Mouse (Mus musculus) ES-Bruce4 (cell line): ENCODE results near the gene Olfr1368. TPM values are rescaled to one million over a fixed set of nuclear protein-coding genes. Genes with fewer than 3 reads are reported as not detected.

Experiments used
- H3K27ac ChIP-seq: 2 replicates; pipeline ENCODE4 v1.5.1; 2012; ENCODE audit warnings: low read length, inconsistent platforms; ENCODE audit not compliant: insufficient read depth
- H3K27me3 ChIP-seq: 2 replicates; pipeline ENCODE4 v1.6.1; 2012; ENCODE audit warnings: mild to moderate bottlenecking, low read length, inconsistent platforms; ENCODE audit not compliant: control insufficient read depth, poor library complexity, insufficient read depth, severe bottlenecking
- H3K36me3 ChIP-seq: 2 replicates; pipeline ENCODE4 v1.6.1; 2012; ENCODE audit warnings: inconsistent platforms, mild to moderate bottlenecking, low read length, moderate library complexity; ENCODE audit not compliant: control insufficient read depth, poor library complexity, insufficient read depth, severe bottlenecking
- H3K4me1 ChIP-seq: one replicate; pipeline ENCODE4 v1.8.1; 2011; ENCODE audit warnings: low read length; ENCODE audit not compliant: control insufficient read depth, insufficient read depth
- H3K4me3 ChIP-seq: 2 replicates; pipeline ENCODE4 v1.5.1; 2011; ENCODE audit warnings: low read depth, mild to moderate bottlenecking, low read length
- H3K9ac ChIP-seq: 2 replicates; pipeline ENCODE4 v1.6.1; 2012; ENCODE audit warnings: low read depth, mild to moderate bottlenecking, inconsistent platforms; ENCODE audit not compliant: poor library complexity, severe bottlenecking
- H3K9me3 ChIP-seq: replicated peaks from 2 replicates; pipeline ENCODE4 v1.6.1; 2012; ENCODE audit warnings: mild to moderate bottlenecking, low read length, inconsistent platforms; ENCODE audit not compliant: control insufficient read depth, poor library complexity, insufficient read depth, severe bottlenecking
- CTCF ChIP-seq: IDR thresholded peaks from one replicate; pipeline ENCODE4 v1.8.1; 2011; ENCODE audit warnings: low read depth, low read length
- EP300 ChIP-seq: IDR thresholded peaks from 2 replicates; pipeline ENCODE4 v1.6.1; 2011; ENCODE audit warnings: low read depth, low read length; ENCODE audit not compliant: insufficient read depth
- POLR2A ChIP-seq: IDR thresholded peaks from one replicate; pipeline ENCODE4 v1.8.1; 2011; ENCODE audit warnings: low read length; ENCODE audit not compliant: insufficient read depth
- polyA plus RNA-seq: library from polyadenylated mRNA; stranded (reverse); fragments of >200 nt; gene quantifications from 2 replicates; pipeline ENCODE4 v1.2.4, GENCODE M21; 2011; ENCODE audit warnings: low read depth; ENCODE audit not compliant: missing spikeins, insufficient read depth, insufficient read length

Gene Olfr1368
- polyA plus RNA-seq, 1 experiment = not detected

DNA sequence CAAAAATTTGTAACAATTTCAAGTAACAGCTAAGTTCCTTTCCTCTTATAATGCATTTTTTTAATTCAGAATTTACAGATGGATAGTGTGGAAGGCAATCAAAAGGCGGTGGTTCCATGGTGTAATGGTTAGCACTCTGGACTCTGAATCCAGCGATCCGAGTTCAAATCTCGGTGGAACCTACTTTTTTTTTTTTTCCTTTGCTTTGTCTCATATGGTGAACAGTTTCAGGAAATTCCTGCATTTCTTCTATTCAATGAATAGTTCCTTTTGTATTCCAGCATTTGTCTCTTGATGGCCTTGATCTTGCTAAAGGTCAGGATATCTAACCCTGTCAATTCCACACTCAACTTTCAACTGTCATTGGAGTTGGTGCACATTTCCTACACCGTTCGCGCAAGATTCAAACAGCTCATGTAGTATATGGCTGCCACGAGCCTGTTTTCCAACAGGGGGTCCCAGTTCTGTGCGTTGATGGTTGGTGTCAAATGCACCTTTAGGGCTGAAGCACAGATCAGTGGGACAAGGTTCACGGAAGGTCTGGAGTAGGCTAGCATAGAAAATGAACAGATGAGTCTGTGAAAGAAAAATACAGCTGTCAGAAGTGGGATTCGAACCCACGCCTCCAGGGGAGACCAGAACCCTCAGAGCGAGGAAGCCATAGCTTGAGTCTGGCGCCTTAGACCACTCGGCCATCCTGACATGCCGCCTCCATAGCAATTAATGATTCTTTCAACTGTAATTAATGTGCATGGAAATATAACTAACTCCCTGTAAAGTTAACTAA is 26.8 kb upstream of the Olfr1368 start:
- H3K27ac ChIP-seq = no peak overlapping the region
- TF ChIP-seq EP300 = 0 out of 2 replicates have a peak, but pooled peaks have one; percentile 49
- TF ChIP-seq CTCF = no peak
- no peak for TF ChIP-seq POLR2A
- H3K27me3 ChIP-seq = no peaks in the 10 kb centered on the region
- peak overlapping the region; percentile 97 for H3K4me3 ChIP-seq
- no peaks in the 10 kb centered on the region for H3K9me3 ChIP-seq
- H3K36me3 ChIP-seq = no peaks in the 10 kb centered on the region
- H3K9ac ChIP-seq = peak overlapping the region; percentile 33
- no peaks in the 10 kb centered on the region for H3K4me1 ChIP-seq

DNA sequence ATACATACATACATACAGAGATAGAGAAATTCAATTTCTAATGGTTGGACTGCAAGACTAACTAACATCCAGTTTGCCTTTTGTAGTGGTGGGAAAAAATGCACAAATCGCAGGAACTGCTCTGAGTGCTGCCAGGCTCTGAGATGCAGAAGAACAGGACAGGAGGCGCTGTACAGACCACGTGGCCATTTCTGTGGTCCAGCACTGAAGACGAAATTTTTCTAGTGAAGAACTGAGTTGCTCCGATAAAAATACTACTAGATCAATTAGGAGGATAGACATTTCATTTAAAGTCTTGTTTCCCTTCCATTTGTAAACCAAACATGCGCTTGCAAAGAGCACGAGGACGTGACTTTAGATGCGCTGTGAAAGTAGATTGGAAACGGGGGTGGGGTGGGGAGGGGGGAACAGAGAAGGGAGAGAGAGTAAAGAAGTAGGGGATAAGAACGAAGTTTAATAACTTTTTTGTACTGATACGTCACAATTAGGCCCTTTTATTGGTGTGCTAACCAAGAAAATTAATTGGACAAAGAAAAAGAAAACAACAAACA is 26.0 kb upstream of the Olfr1368 start:
- Histone ChIP-seq H3K9me3 (no peaks in the 10 kb centered on the region), H3K4me3 (peak overlapping the region; percentile 65), H3K9ac (peak overlapping the region; percentile 73; the same call in 1 of the 2 replicates), H3K27ac (no peak overlapping the region), H3K27me3 (no peaks in the 10 kb centered on the region), H3K4me1 (no peaks in the 10 kb centered on the region), H3K36me3 (no peaks in the 10 kb centered on the region)
- TF ChIP-seq EP300 = no peak
- no peak for TF ChIP-seq POLR2A
- no peak for TF ChIP-seq CTCF

DNA sequence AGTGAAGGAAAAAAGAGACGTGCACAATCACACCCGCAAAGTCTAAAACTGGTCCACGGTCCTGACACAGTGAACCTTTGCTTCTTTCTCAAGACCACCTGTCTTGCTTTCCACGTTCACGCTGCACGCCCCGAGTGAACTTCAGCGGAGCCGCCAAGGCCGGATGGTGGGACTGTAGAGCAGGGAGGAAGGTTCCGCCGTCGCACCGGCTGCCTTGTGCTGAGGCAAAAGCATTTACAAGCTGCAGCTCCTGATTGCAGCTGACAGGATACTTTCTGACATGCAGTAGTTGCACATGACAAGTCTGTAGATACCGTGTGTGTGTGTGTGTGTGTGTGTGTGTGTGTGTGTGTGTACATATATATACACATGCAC is 25.5 kb upstream of the Olfr1368 start:
- Histone ChIP-seq H3K4me3 (peak overlapping the region; percentile 71), H3K27ac (no peak overlapping the region), H3K4me1 (no peaks in the 10 kb centered on the region), H3K36me3 (no peaks in the 10 kb centered on the region), H3K9me3 (no peaks in the 10 kb centered on the region), H3K9ac (peak overlapping the region; percentile 4; the same call in 1 of the 2 replicates), H3K27me3 (no peaks in the 10 kb centered on the region)
- no peak for TF ChIP-seq CTCF

DNA sequence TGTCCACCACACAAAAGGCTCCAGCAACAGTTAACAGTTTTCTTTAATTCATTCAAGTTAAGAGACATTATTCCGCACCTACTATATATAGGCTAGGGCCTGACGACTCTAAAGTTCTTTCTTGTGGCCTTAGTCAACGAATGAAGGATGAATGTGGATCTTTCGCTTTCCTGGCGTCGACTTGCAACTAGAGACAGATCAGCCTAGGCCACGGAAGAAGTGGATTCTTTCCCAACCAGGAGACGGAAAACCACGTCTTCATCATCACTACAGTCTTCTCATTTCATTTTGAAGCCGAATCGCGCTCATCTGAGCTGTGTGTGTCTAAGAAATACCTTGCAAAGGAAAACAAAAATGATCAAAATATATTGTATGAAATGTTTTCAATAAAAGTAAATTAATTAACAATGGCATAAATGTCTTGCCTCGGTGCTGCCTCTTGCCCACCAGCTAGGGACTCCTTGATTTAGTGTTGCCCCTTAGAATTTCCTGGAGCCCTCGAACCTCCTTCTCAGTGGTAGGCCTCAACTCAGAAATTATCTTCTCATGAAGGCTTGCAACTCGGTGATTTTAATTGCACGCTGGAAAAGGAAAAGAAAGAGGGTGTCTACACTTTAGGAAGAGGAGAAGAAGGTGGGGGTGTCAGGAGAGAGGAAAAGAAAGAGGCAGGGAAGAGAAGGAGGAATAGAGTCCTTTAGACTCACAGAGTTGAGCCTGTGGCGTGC is 24.9 kb upstream of the Olfr1368 start:
- Histone ChIP-seq H3K36me3 (no peaks in the 10 kb centered on the region), H3K27me3 (no peaks in the 10 kb centered on the region), H3K9ac (peak overlapping the region; percentile 4), H3K4me1 (no peaks in the 10 kb centered on the region), H3K27ac (no peak overlapping the region), H3K9me3 (no peaks in the 10 kb centered on the region), H3K4me3 (peak overlapping the region; percentile 71)
- no peak for TF ChIP-seq EP300
- no peak for TF ChIP-seq POLR2A
- TF ChIP-seq CTCF = no peak

DNA sequence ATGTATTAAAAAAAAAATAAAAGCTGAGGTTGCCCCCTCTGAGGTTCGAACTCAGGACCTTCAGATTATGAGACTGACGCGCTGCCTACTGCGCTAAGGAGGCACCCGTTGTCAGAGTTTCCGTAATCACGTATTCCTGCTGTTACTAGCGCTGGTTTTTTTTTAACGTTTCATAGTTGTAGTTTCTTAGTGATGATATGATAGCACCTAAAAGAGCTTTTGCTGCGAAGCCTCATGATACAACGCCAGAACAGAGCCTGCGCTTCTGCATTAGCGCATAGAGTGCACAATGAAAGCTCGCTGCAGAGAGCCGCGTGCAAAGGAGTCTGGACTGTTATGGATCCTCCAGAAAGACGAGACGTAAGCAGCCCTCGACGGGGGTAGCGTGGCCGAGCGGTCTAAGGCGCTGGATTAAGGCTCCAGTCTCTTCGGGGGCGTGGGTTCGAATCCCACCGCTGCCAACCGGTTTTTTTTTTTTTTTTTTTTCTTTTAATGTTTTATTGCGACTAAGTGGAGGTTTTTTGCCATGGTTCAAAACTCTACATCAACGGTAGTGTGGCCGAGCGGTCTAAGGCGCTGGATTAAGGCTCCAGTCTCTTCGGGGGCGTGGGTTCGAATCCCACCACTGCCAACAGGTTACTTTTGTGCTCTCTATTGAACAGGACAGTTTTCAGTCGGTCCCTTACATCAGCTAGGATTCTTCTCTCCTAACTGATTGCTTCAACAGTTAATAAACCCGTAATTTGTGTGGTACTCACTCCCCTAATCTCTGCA is 24.2 kb upstream of the Olfr1368 start:
- H3K36me3 ChIP-seq = no peaks in the 10 kb centered on the region
- TF ChIP-seq CTCF (no peak), EP300 (no peak)
- no peaks in the 10 kb centered on the region for H3K9me3 ChIP-seq
- no peaks in the 10 kb centered on the region for H3K4me1 ChIP-seq
- H3K4me3 ChIP-seq = peak overlapping the region; percentile 94
- H3K9ac ChIP-seq = peak overlapping the region; percentile 49
- H3K27me3 ChIP-seq = no peaks in the 10 kb centered on the region
- no peak overlapping the region for H3K27ac ChIP-seq
